Mouse (Mus musculus): ENCODE data around the gene Bin2. TPM values are rescaled to one million over a fixed set of nuclear protein-coding genes. Genes with fewer than 3 reads are reported as not detected.
A peak's percentile ranks its signal among the peaks of the same experiment; 100 is the strongest.

The Bin2 gene
- total RNA-seq, 2 experiments from 2014 or later: 0.61 TPM; not detected in 1

- no peak for DNase-seq
Measured at GRCm38 (mm10) chr15:100681770-100682169, 12.4 kb upstream of the Bin2 start.

GRCm38 (mm10) chr15:100680381-100680780 lies 11.0 kb upstream of the Bin2 start:
- DNase-seq: no peak

- DNase-seq: no peak
Measured at GRCm38 (mm10) chr15:100679005-100679404, 9.7 kb upstream of the Bin2 start.

GRCm38 (mm10) chr15:100678581-100678980 lies 9.2 kb upstream of the Bin2 start:
- no peak for DNase-seq

- no peak for DNase-seq
Measured at GRCm38 (mm10) chr15:100677675-100678074, 8.3 kb upstream of the Bin2 start.

- no peak for DNase-seq
Measured at GRCm38 (mm10) chr15:100676521-100676920, 7.2 kb upstream of the Bin2 start.

- no peak for DNase-seq
Measured at GRCm38 (mm10) chr15:100675486-100675885, 6.1 kb upstream of the Bin2 start.

GRCm38 (mm10) chr15:100674566-100674965 lies 5.2 kb upstream of the Bin2 start:
- DNase-seq: no peak

GRCm38 (mm10) chr15:100673585-100674391 lies 4.4 kb upstream of the Bin2 start:
- DNase-seq: no peak

GRCm38 (mm10) chr15:100670833-100671232 lies 1.5 kb upstream of the Bin2 start:
- no peak for DNase-seq

- DNase-seq: no peak
Measured at GRCm38 (mm10) chr15:100670004-100670403, 651 bp upstream of the Bin2 start.

GRCm38 (mm10) chr15:100667871-100668545 lies 1.3 kb downstream of the Bin2 start:
- no peak for DNase-seq

GRCm38 (mm10) chr15:100667420-100667819 lies 1.9 kb downstream of the Bin2 start:
- DNase-seq: no peak

GRCm38 (mm10) chr15:100666851-100667250 lies 2.5 kb downstream of the Bin2 start:
- DNase-seq: no peak

GRCm38 (mm10) chr15:100666219-100666696 lies 3.1 kb downstream of the Bin2 start:
- no peak for DNase-seq

GRCm38 (mm10) chr15:100665411-100666218 lies 3.7 kb downstream of the Bin2 start:
- DNase-seq: no peak

- no peak for DNase-seq
Measured at GRCm38 (mm10) chr15:100664813-100665274, 4.5 kb downstream of the Bin2 start.

- no peak for DNase-seq
Measured at GRCm38 (mm10) chr15:100660805-100661204, 8.5 kb downstream of the Bin2 start.

- peak; percentile 76 for DNase-seq
Measured at GRCm38 (mm10) chr15:100660306-100660705, 9.0 kb downstream of the Bin2 start.

GRCm38 (mm10) chr15:100655201-100655600 lies 14.2 kb downstream of the Bin2 start:
- no peak for DNase-seq

- DNase-seq: no peak
Measured at GRCm38 (mm10) chr15:100654271-100654670, 15.1 kb downstream of the Bin2 start.

- no peak for DNase-seq
Measured at GRCm38 (mm10) chr15:100651610-100652009, 17.7 kb downstream of the Bin2 start.
